Mouse (Mus musculus) cerebellum, adult 18-20 months (tissue): ENCODE measurements around the gene Slc35e4.
A peak's percentile ranks its signal among the peaks of the same experiment; 100 is the strongest.
"Not testable (repeated sequence)": the region's sequence is repeated elsewhere in the genome, so short reads cannot be mapped to it uniquely, and the experiment has no call there.

Source experiments
- DNase-seq, 2 experiments: peaks; one replicate each; pipeline ENCODE4 v3.0.0; 2021

Slc35e4 gene

GRCm38 (mm10) chr11:3914109-3914840 lies at the start of gene Slc35e4:
TSS of gene Slc35e4 (minus strand) at chr11:3914664.
- DNase-seq: peak; percentile 87 to 95

GRCm38 (mm10) chr11:3963610-3964415 lies 49.3 kb upstream of the Slc35e4 start, which contains the start of gene Pes1:
TSS of gene Pes1 (plus strand) at chr11:3963975.
- peak; percentile 79 to 88 for DNase-seq

GRCm38 (mm10) chr11:3963155-3963554 lies 48.7 kb upstream of the Slc35e4 start:
- DNase-seq: no peak

GRCm38 (mm10) chr11:3961761-3962160 lies 47.3 kb upstream of the Slc35e4 start:
- DNase-seq: no peak

DNA sequence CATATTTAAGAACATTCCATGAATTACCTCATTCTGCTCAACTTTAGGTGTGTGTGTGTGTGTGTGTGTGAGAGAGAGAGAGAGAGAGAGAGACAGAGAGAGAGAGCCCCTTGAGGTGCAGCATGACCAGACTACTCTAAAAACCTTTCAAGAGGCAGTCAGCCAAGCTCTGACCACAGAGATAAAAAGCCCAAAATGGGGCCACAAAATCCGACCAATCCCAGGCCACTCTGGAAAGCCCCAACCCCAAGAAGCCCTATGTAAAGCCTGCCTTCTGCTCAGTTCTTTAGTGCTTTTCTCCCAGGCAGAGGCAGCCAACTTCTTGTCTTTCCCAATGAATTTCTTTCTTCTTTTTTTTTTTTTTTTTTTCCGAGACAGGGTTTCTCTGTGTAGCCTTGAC lies 46.4 kb upstream of the Slc35e4 start:
- no peak for DNase-seq

GRCm38 (mm10) chr11:3955371-3955770 lies 40.9 kb upstream of the Slc35e4 start:
- DNase-seq: not testable (repeated sequence)

- not testable (repeated sequence) for DNase-seq
These were observed 40.4 kb upstream of the Slc35e4 start for GRCm38 (mm10) chr11:3954876-3955275.

DNA sequence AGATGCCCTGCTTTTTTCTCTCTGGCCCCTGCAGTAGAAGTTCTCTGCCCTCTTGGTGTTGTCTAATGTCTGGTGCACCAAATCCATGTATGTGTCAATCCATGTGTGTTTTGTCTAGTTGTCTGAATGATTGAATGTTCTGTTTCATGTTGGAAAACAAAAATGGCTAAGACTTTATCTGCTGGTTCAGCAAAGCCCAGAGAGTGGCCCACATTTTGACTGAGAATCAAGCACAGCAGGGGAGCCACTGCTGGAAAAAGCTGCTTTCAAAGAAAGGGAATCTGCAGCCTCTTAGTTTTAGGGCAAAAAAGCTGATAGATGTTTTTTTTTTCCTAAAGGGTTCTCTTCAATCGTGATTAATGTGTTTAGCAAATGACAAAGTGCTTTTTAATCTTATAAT lies 31.9 kb upstream of the Slc35e4 start:
- DNase-seq: no peak

GRCm38 (mm10) chr11:3941371-3941770 lies 26.9 kb upstream of the Slc35e4 start:
- no peak for DNase-seq

GRCm38 (mm10) chr11:3937321-3937874 lies 22.9 kb upstream of the Slc35e4 start:
- no peak for DNase-seq

GRCm38 (mm10) chr11:3936318-3936717 lies 21.9 kb upstream of the Slc35e4 start:
- no peak for DNase-seq

DNA sequence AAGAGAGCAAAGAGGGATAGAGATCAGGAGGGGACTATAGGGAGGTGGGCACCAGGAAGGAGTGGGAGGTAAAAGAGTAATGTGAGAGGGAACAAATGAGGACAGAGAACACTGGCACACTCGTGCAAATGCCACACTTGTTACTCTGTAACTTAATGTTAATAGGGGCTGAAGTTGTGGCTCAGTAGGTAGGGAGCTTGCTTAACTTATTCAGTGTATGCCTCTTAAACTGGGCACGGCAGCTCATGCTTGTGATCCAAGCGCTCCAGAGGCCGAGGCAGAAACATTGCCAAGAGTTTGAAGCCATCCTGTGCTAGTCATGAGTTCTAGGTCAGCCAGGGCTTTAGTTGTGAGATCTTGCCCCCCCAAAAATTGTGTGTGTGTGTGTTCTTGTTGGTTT lies 20.7 kb upstream of the Slc35e4 start:
- no peak for DNase-seq

DNA sequence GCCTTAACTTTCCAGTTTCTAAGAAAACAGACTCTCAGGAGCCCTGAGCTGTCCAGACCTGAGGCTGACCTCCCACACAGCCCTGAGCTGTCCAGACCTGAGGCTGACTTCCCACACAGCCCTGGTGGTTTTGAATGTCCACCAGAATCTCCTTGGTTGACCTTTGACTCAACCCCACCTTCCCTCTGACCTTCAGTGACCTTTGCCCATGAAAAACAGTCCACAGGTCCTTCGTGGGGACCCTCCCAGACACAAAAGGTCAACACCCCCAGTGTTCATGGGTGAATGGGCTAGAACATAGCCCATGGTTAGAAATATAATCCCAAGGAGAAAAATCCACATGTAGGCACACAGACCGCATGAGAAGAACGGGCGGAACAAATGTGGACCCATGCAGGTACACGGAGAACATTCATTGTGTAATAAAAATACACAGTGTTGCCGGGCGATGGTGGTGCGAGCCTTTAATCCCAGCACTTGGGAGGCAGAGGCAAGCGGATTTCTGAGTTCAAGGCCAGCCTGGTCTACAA lies 19.4 kb upstream of the Slc35e4 start:
- no peak for DNase-seq

GRCm38 (mm10) chr11:3931511-3932211 lies 17.2 kb upstream of the Slc35e4 start, which contains the start of gene Tcn2:
TSS of gene Tcn2 (minus strand) at chr11:3932159.
- peak in 1 of 2 experiments; percentile 41 for DNase-seq

DNA sequence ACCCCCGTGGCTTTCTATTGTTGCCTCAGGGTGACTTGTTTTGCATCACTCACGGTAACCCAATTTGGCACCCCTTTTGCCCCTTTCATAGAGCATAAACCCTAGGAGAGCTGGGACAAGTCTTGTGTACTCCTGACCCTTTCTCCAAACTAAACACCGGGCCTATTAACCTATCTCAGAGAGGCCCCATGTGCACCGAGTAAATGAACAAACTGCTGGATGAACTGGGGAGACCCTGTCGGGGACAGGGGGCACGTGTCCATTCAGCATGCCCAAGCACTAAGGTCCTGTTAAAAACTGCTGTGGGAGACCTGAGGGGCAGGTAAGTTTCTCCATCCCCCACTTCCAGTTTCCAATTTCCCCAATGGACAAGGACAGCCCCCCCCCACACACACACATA lies 16.5 kb upstream of the Slc35e4 start:
- no peak for DNase-seq

DNA sequence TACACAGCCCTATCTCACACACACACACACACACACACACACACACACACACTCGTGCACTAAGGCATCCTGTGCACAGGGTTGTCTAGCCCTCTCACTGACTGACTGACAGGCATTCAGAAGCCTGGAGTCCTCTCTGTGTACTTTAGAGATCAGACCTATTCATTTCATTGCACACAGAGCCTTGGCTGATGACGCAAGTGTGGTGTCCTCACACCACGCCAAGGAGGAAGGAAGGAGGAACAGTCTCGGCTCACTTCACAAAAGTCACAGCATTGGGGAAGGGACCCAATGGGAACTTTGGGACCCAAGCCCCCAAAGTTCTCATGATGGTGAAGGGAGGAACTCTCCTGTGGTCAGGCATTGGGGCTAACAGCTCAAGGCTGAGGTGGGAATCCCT lies 15.6 kb upstream of the Slc35e4 start:
- no peak for DNase-seq

DNA sequence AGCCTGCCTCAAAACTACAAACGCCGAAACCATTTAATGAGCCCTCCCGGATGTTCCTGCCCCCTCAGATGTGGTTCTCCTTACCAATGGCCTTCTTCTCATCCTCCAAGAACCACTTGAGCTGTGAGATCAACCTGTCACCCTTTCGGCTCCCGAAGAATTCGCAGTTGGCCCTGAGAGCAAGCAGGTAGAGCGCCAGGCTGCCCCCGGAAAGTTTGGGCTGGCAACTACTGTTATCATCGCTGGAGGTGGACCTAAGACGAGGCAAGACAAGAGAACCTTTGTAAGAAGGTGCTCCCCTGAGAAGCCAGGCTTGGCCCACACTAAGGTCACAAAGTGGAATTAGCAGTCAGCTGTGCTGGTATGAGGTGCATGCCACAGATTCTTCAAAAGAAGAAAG lies 11.5 kb upstream of the Slc35e4 start:
- DNase-seq: no peak

- no peak for DNase-seq
These were observed 8.3 kb upstream of the Slc35e4 start for GRCm38 (mm10) chr11:3922731-3923130.

DNA sequence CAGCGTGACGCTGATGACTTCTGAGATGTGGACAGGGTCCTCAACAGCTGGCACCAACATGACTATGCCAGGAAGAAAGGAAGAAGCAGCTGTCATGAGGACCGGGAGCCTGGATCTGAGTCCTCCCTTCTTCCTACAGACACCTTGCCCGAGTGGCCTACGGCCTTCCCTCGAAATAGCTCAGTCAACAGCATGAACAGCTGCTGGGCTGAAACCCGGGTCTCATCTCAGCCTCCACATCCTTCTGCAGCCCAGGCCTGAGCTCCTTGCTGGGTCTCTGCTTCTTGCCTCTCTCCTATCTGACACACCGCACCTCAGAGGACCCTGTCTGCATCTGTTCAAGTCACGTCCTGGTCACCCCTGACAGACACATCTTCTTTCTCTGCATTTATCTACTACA lies 7.7 kb upstream of the Slc35e4 start:
- DNase-seq: no peak

GRCm38 (mm10) chr11:3921281-3921850 lies 6.9 kb upstream of the Slc35e4 start:
- peak; percentile 69 to 76 for DNase-seq

- DNase-seq: no peak
These were observed 6.0 kb upstream of the Slc35e4 start for GRCm38 (mm10) chr11:3920476-3920875.

DNA sequence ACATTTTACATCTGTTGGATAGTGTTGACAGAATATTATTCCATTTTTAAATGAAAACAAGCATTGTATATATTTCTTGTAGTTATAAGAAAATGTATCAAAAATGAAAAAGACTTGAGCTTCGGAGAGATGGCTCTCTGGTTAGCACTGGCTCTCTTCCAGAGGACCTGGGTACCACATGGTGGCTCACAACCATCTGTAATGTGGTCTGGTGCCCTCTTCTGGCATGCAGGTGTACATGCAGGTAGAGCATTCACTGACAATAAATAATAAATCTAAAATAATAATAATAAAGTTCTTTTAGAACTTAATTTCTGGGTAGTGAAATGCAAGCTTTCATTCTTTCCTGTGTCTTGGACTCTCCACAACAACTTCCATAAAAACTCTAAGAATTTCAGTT lies 4.3 kb upstream of the Slc35e4 start:
- peak; percentile 50 to 60 for DNase-seq
